Mouse (Mus musculus): ENCODE data around the gene Gpsm1. TPM values are rescaled to one million over a fixed set of nuclear protein-coding genes. Genes with fewer than 3 reads are reported as not detected.

The Gpsm1 gene
- polyA plus RNA-seq (2012; ENCODE audit: insufficient read depth, insufficient read length, low replicate concordance, missing spikeins): 357 TPM in 1 of 2 replicates, not detected in the other

- Histone ChIP-seq H3K27ac (ENCODE audit: insufficient read depth, low read depth, low read length) (peak within 1 kb of the TSS; percentile 83), H3K4me3 (ENCODE audit: insufficient read depth, low read depth, low read length) (peak within 1 kb of the TSS; percentile 85), H3K4me1 (ENCODE audit: control insufficient read depth, insufficient read depth, low read length) (peaks cover 53% of the 10 kb centered on the region)
- TF ChIP-seq CTCF (IDR thresholded peaks at IDR 0.05; ENCODE audit: insufficient read depth, low read depth, low read length) (no peak), POLR2A (IDR thresholded peaks at IDR 0.05; ENCODE audit: insufficient read depth, low read depth, low read length) (0 out of 2 replicates have a peak, but pooled peaks have one; percentile 70)
- WGBS: under 1% methylated on average over 65 of the region's 66 CpGs
These were observed at the start of gene Gpsm1 for GRCm38 (mm10) chr2:26315072-26315924. TSS of gene Gpsm1 (plus strand) at chr2:26315515.

GRCm38 (mm10) chr2:26266066-26266742 is 49.1 kb upstream of the Gpsm1 start:
- Histone ChIP-seq H3K4me1 (ENCODE audit: control insufficient read depth, insufficient read depth, low read length) (no peaks in the 10 kb centered on the region; the same call in 1 of the 2 replicates), H3K27ac (ENCODE audit: insufficient read depth, low read depth, low read length) (no peak overlapping the region), H3K4me3 (ENCODE audit: insufficient read depth, low read depth, low read length) (no peak overlapping the region)
- TF ChIP-seq CTCF (IDR thresholded peaks at IDR 0.05; ENCODE audit: insufficient read depth, low read depth, low read length) (no peak), POLR2A (IDR thresholded peaks at IDR 0.05; ENCODE audit: insufficient read depth, low read depth, low read length) (no peak)
- 84% methylated on average over 10 of the region's 10 CpGs for WGBS

- Histone ChIP-seq H3K27ac (ENCODE audit: insufficient read depth, low read depth, low read length) (no peak overlapping the region), H3K4me3 (ENCODE audit: insufficient read depth, low read depth, low read length) (no peak overlapping the region), H3K4me1 (ENCODE audit: control insufficient read depth, insufficient read depth, low read length) (peaks cover 3% of the 10 kb centered on the region; the same call in 1 of the 2 replicates)
- 66% methylated on average over 3 of the region's 3 CpGs for WGBS
- no peak for TF ChIP-seq POLR2A (IDR thresholded peaks at IDR 0.05; ENCODE audit: insufficient read depth, low read depth, low read length)
- no peak for TF ChIP-seq CTCF (IDR thresholded peaks at IDR 0.05; ENCODE audit: insufficient read depth, low read depth, low read length)
These were observed 47.1 kb upstream of the Gpsm1 start for GRCm38 (mm10) chr2:26268216-26268615.

DNA sequence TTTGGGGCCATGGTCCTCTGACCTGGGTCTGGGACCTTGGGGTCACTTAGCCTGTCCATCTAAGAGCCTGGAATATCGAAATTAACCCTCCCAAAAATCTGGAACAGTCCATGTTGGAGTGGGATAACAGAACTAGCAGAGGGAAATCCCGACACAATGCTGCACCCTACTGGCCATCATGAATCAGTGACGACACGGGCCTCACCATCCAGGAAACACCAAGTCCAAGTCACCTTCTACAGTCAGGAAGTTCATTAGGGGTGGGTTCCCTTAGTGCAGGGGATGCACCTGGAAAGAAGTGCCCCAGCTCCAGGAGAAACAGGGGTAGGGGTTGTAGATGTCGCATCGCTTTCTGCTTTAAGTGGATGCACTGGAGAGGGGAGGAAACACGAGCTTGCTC is 41.7 kb upstream of the Gpsm1 start:
- Histone ChIP-seq H3K4me3 (ENCODE audit: insufficient read depth, low read depth, low read length) (no peak overlapping the region), H3K4me1 (ENCODE audit: control insufficient read depth, insufficient read depth, low read length) (peaks cover 3% of the 10 kb centered on the region; the same call in 1 of the 2 replicates), H3K27ac (ENCODE audit: insufficient read depth, low read depth, low read length) (no peak overlapping the region)
- TF ChIP-seq CTCF (IDR thresholded peaks at IDR 0.05; ENCODE audit: insufficient read depth, low read depth, low read length) (no peak), POLR2A (IDR thresholded peaks at IDR 0.05; ENCODE audit: insufficient read depth, low read depth, low read length) (no peak)
- 23% methylated on average over 7 of the region's 7 CpGs for WGBS

GRCm38 (mm10) chr2:26279712-26280111 is 35.6 kb upstream of the Gpsm1 start:
- Histone ChIP-seq H3K4me1 (ENCODE audit: control insufficient read depth, insufficient read depth, low read length) (no peaks in the 10 kb centered on the region), H3K4me3 (ENCODE audit: insufficient read depth, low read depth, low read length) (no peak overlapping the region), H3K27ac (ENCODE audit: insufficient read depth, low read depth, low read length) (no peak overlapping the region)
- 90% methylated on average over 3 of the region's 3 CpGs for WGBS
- no peak for TF ChIP-seq POLR2A (IDR thresholded peaks at IDR 0.05; ENCODE audit: insufficient read depth, low read depth, low read length)
- TF ChIP-seq CTCF (IDR thresholded peaks at IDR 0.05; ENCODE audit: insufficient read depth, low read depth, low read length): no peak

DNA sequence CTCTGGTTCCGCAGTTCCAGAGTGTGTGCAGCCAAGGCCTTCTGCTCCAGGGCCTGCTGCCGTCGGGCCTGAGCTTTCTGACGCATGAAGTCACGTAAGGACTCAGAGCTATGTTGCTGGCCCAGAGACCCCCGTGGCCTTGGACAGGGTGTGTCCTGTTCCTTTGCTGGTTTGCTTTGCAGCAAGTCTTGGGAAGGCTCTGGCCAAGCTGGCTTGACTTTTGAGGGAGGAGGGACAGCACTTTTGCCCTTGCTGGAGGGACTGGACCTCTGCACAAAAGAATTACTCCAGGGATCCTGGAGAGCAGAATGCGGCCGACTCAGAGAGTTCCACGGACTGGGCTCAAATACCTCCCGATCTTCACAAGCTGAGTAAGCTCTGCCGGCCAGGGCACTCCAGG is 34.7 kb upstream of the Gpsm1 start:
- 81% methylated on average over 11 of the region's 11 CpGs for WGBS
- no peak overlapping the region for H3K27ac ChIP-seq (ENCODE audit: insufficient read depth, low read depth, low read length)
- TF ChIP-seq POLR2A (IDR thresholded peaks at IDR 0.05; ENCODE audit: insufficient read depth, low read depth, low read length) (no peak), CTCF (IDR thresholded peaks at IDR 0.05; ENCODE audit: insufficient read depth, low read depth, low read length) (no peak)

DNA sequence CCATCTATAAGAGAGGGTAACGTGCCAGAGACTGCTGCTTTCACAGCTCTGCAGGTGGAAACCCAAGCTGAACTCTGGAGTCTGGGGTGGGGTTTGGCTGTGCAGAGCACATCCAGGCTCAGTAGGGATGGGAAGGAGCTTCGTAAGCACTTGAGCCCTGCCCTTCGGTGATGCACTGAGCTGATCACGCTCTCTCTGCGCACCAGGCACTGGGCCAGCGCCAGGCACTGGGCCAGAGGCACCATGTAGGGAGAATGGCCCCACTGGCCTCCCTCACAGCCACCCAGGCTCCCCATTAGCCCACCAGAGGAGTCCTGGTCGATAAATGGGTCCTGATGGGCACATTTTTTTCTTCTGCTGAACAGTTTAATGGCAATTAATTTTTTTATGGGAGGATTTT is 29.5 kb upstream of the Gpsm1 start:
- Histone ChIP-seq H3K27ac (ENCODE audit: insufficient read depth, low read depth, low read length) (no peak overlapping the region), H3K4me3 (ENCODE audit: insufficient read depth, low read depth, low read length) (no peak overlapping the region), H3K4me1 (ENCODE audit: control insufficient read depth, insufficient read depth, low read length) (no peaks in the 10 kb centered on the region)
- no peak for TF ChIP-seq CTCF (IDR thresholded peaks at IDR 0.05; ENCODE audit: insufficient read depth, low read depth, low read length)
- WGBS: 56% methylated on average over 7 of the region's 7 CpGs

More for the DNA sequence above, 34.7 kb upstream of the Gpsm1 start:
- Histone ChIP-seq H3K4me3 (ENCODE audit: insufficient read depth, low read depth, low read length) (no peak overlapping the region), H3K4me1 (ENCODE audit: control insufficient read depth, insufficient read depth, low read length) (no peaks in the 10 kb centered on the region)

- Histone ChIP-seq H3K4me3 (ENCODE audit: insufficient read depth, low read depth, low read length) (no peak overlapping the region), H3K27ac (ENCODE audit: insufficient read depth, low read depth, low read length) (no peak overlapping the region), H3K4me1 (ENCODE audit: control insufficient read depth, insufficient read depth, low read length) (no peaks in the 10 kb centered on the region)
- 89% methylated on average over 7 of the region's 7 CpGs for WGBS
- TF ChIP-seq POLR2A (IDR thresholded peaks at IDR 0.05; ENCODE audit: insufficient read depth, low read depth, low read length): no peak
- no peak for TF ChIP-seq CTCF (IDR thresholded peaks at IDR 0.05; ENCODE audit: insufficient read depth, low read depth, low read length)
These were observed 28.9 kb upstream of the Gpsm1 start for GRCm38 (mm10) chr2:26286391-26286790.

DNA sequence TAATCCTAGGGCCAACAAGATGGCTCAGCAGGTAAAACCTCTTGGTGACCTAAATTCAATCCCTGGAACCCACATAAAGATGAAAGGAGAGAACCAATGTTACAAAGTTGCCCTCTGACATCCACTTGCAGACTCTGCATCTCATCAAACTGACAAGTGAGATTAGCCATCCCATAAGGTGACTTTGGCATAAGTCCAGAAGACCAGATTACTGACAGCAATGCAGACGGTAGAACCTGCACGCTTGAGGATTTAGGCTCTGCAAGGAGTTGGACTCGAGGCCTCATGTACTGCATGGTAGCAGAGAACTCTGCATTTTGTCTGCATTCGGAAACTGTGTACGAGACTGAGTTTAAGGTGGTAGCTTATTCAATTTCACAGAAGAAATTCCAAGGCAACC is 25.2 kb upstream of the Gpsm1 start:
- Histone ChIP-seq H3K4me3 (ENCODE audit: insufficient read depth, low read depth, low read length) (no peak overlapping the region), H3K27ac (ENCODE audit: insufficient read depth, low read depth, low read length) (no peak overlapping the region), H3K4me1 (ENCODE audit: control insufficient read depth, insufficient read depth, low read length) (no peaks in the 10 kb centered on the region)
- 90% methylated on average over 5 of the region's 5 CpGs for WGBS
- TF ChIP-seq CTCF (IDR thresholded peaks at IDR 0.05; ENCODE audit: insufficient read depth, low read depth, low read length): no peak
- no peak for TF ChIP-seq POLR2A (IDR thresholded peaks at IDR 0.05; ENCODE audit: insufficient read depth, low read depth, low read length)
